Mouse (Mus musculus) embryonic fibroblast, embryonic 13.5 days (primary cell): Measurements from ENCODE around the gene Anxa8. TPM values are rescaled to one million over a fixed set of nuclear protein-coding genes. Genes with fewer than 3 reads are reported as not detected.
A peak's percentile ranks its signal among the peaks of the same experiment; 100 is the strongest.

ENCODE experiments used
- H3K27ac ChIP-seq: 2 replicates; pipeline ENCODE4 v1.5.1; 2012; ENCODE audit warnings: low read length, control low read depth, inconsistent platforms; ENCODE audit not compliant: insufficient read depth
- H3K4me1 ChIP-seq: 2 replicates; pipeline ENCODE4 v1.6.1; 2011; ENCODE audit warnings: low read length; ENCODE audit not compliant: control insufficient read depth, insufficient read depth
- H3K4me3 ChIP-seq: 2 replicates; pipeline ENCODE4 v1.5.1; 2011; ENCODE audit warnings: mild to moderate bottlenecking, control low read depth, low read length; ENCODE audit not compliant: insufficient read depth
- CTCF ChIP-seq: IDR thresholded peaks from 2 replicates; pipeline ENCODE4 v1.5.1; 2011; ENCODE audit warnings: mild to moderate bottlenecking, control low read depth, low read length, moderate library complexity, borderline replicate concordance; ENCODE audit not compliant: insufficient read depth
- POLR2A ChIP-seq: IDR thresholded peaks from 2 replicates; pipeline ENCODE4 v1.6.1; 2011; ENCODE audit warnings: low read depth, mild to moderate bottlenecking, control low read depth, low read length, moderate library complexity
- polyA plus RNA-seq: library from polyadenylated mRNA; stranded (reverse); fragments of >200 nt; gene quantifications from 2 replicates; pipeline ENCODE4 v1.2.4, GENCODE M21; 2011; ENCODE audit warnings: low read depth; ENCODE audit not compliant: missing spikeins, insufficient read length

Gene Anxa8
- polyA plus RNA-seq, 1 experiment: 28.1 TPM

GRCm38 (mm10) chr14:34142316-34142715 lies 56.5 kb downstream of the Anxa8 start:
- no peak overlapping the region for H3K4me3 ChIP-seq
- H3K4me1 ChIP-seq: no peaks in the 10 kb centered on the region; the same call in 1 of the 2 replicates
- H3K27ac ChIP-seq: peak overlapping the region; percentile 23; the same call in 1 of the 2 replicates
- no peak for TF ChIP-seq POLR2A
- TF ChIP-seq CTCF: no peak

GRCm38 (mm10) chr14:34142915-34143314 lies 57.1 kb downstream of the Anxa8 start:
- H3K27ac ChIP-seq: no peak overlapping the region
- H3K4me3 ChIP-seq: no peak overlapping the region
- TF ChIP-seq POLR2A (no peak), CTCF (no peak)
- no peaks in the 10 kb centered on the region; the same call in 1 of the 2 replicates for H3K4me1 ChIP-seq

Other genes with a start within 250 kb of the Anxa8 start
- 1.1 and 7.0 TPM in 2 replicates for gene Gdf10, start 162.4 kb upstream of the Anxa8 start, polyA plus RNA-seq
- gene Gdf2, start 144.9 kb upstream of the Anxa8 start, polyA plus RNA-seq: not detected in 2 replicates
- not detected in 2 replicates for gene Rbp3, start 132.0 kb upstream of the Anxa8 start, polyA plus RNA-seq
- not detected in 2 replicates for gene Zfp488, start 107.2 kb upstream of the Anxa8 start, polyA plus RNA-seq
- not detected in 2 replicates for gene Gm30083, start 70.8 kb upstream of the Anxa8 start, polyA plus RNA-seq
- not detected in 2 replicates for gene Gm5460, start 69.2 kb upstream of the Anxa8 start, polyA plus RNA-seq
- not detected in 2 replicates for gene Antxrl, start 33.3 kb upstream of the Anxa8 start, polyA plus RNA-seq
- gene A630023A22Rik, start 16.8 kb downstream of the Anxa8 start, polyA plus RNA-seq: 1.6 and 2.8 TPM in 2 replicates
- gene Npy4r, start 66.5 kb downstream of the Anxa8 start, polyA plus RNA-seq: not detected in 2 replicates
- 0.12 and 0.46 TPM in 2 replicates for gene Gprin2, start 115.7 kb downstream of the Anxa8 start, polyA plus RNA-seq
- not detected in 2 replicates for gene Syt15, start 133.6 kb downstream of the Anxa8 start, polyA plus RNA-seq
- gene Shld2, start 224.5 kb downstream of the Anxa8 start, polyA plus RNA-seq: 7.4 and 10.1 TPM in 2 replicates
- gene Glud1, start 224.7 kb downstream of the Anxa8 start, polyA plus RNA-seq: 159 and 181 TPM in 2 replicates